Mouse (Mus musculus): ENCODE measurements at regions not wholly inside any gene's neighbourhood (a gene's known extent, or its start where the extent isn't known, plus 50 kb on each side); places are given as distances from the start of the nearest gene placed in this dataset.

DNA sequence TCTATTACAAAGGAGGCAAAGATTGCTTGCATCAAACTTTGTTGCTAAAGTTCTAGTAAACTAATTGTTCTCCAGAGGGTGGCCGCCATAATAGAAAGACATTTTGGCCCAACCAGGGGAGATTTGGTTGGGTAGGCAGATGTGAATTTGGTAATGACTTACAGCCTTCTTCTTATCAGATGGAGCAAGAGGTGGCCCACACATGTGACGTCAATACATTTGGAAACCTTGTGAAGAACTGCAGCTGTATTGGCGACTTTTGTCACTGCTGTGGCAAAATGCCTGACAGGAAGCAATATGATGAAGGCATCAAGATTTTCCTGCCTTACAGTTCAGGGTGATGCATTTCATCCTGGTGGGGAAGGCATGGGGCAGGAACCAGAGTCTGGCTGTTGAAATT is 116.5 kb upstream of the Tgfbr2 start:
- Histone ChIP-seq H3K4me3 (replicated peaks) (no peak overlapping the region), H3K4me1 (peaks cover 4% of the 10 kb centered on the region; the same call in 1 of the 2 replicates), H3K4me2 (no peak overlapping the region), H3K9ac (no peak overlapping the region), H3K36me3 (no peaks in the 10 kb centered on the region), H3K27me3 (no peaks in the 10 kb centered on the region), H3K27ac (no peak overlapping the region), H3K9me3 (replicated peaks) (no peaks in the 10 kb centered on the region)
- 76% methylated on average over 3 of the region's 3 CpGs for WGBS
- ATAC-seq (replicated peaks; ENCODE audit: low FRiP score), result no peak

DNA sequence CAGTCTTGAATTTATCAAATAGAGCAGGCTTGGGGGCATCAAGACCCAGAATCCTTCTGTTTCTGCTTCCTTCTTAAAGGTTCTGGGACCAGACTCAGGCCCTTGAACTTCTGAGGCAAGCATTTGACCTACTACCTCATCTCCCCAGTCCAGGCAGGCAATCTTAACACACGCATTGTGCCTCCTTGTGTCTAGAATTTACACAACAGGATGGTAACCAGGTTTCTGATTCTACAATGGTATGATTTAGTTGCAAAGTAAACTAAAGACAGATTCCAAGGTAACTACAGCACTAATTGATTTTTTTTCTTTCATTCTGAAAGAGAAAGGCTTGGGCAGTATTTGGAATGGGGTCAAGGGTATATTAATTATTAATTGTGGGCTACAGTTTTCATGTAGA is 115.7 kb upstream of the Tgfbr2 start:
- no peaks in the 10 kb centered on the region for H3K9me3 ChIP-seq (replicated peaks)
- no peak for ATAC-seq (replicated peaks; ENCODE audit: low FRiP score)
- H3K4me3 ChIP-seq (replicated peaks), result no peak overlapping the region
- H3K36me3 ChIP-seq, result no peaks in the 10 kb centered on the region
- no peak overlapping the region for H3K4me2 ChIP-seq
- H3K27me3 ChIP-seq, result no peaks in the 10 kb centered on the region
- H3K4me1 ChIP-seq, result peaks cover 4% of the 10 kb centered on the region; the same call in 1 of the 2 replicates
- 86% methylated on average over 1 of the region's 1 CpGs for WGBS
- no peak overlapping the region for H3K9ac ChIP-seq
- H3K27ac ChIP-seq, result no peak overlapping the region

DNA sequence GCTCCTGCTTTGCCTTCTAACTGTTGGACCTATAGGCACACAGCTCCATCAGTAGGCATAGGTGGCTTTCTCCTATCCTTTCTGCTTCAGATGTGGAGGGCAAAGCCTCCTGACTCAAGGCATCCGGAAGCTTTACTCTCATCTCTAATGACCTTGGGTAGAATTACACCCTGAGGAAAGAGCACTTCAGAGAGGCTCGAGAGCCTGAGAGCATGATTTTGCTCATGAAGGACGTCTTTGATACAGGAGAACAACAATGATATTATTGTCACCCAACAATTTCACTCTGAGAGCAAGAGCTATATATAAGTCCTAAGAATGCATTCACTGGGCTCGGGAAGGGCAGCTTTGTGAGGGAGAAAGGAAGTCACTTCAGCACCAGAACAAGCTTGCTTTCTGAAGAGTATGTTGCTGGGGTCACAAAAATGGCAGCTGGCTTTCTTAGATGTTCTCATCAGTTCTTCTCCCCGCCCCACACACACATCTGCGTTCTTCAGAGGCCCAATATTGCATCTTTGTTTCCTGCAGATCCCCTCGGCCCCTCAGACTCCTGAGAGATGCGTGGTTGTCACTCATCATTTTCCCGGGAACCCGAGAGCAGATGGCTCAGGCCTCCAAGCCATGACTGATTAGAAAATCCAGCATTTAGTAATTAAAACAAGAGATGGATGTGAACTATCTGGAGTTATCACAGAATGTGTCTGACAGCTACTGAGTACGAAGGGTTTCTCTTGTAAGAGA is 110.7 kb upstream of the Tgfbr2 start:
- no peak overlapping the region for H3K4me2 ChIP-seq
- no peaks in the 10 kb centered on the region for H3K36me3 ChIP-seq
- no peak for ATAC-seq (replicated peaks; ENCODE audit: low FRiP score)
- H3K4me1 ChIP-seq, result no peaks in the 10 kb centered on the region
- no peak overlapping the region for H3K4me3 ChIP-seq (replicated peaks)
- 69% methylated on average over 11 of the region's 11 CpGs for WGBS
- no peak overlapping the region for H3K27ac ChIP-seq
- no peak overlapping the region for H3K9ac ChIP-seq
- H3K27me3 ChIP-seq, result no peaks in the 10 kb centered on the region
- H3K9me3 ChIP-seq (replicated peaks), result no peaks in the 10 kb centered on the region

DNA sequence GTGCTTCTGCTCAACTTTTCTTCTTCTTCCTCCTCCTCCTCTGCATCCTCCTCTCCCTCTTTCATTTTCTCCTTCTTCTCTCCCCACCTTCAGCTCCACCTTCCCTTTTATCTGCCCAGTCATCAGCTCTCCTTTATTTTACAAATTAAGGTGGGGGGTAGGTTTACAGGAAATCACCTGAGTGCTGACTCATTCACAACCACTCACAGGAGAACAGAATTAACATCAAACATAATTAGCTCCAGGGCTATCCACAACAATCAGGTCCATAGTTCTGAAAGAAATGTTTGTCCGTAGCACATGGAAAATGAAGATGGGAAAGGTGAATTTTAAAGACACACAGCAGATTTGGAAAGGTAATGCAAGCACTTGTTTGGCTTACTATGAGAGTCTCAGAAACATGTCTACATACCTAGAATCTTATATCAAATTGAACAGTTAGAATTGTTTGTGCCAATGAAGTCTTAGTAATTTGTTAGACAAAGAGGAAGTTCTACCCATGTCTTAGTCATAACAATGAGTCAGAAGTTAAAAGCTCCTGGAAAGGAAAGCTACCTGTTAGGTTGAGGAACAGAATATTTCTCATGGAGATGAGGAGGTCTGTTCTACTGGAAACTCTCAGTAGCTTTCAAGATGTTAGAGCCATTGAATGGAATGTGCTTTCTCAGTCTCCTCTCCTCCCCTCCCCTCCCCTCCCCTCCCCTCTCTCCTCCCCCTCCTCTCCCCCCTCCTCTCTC is 108.8 kb upstream of the Tgfbr2 start:
- no peaks in the 10 kb centered on the region for H3K36me3 ChIP-seq
- H3K27ac ChIP-seq, result no peak overlapping the region
- H3K9me3 ChIP-seq (replicated peaks), result no peaks in the 10 kb centered on the region
- H3K9ac ChIP-seq, result no peak overlapping the region
- no peaks in the 10 kb centered on the region for H3K27me3 ChIP-seq
- ATAC-seq (replicated peaks; ENCODE audit: low FRiP score), result no peak
- no peak overlapping the region for H3K4me3 ChIP-seq (replicated peaks)
- H3K4me1 ChIP-seq, result no peaks in the 10 kb centered on the region
- H3K4me2 ChIP-seq, result no peak overlapping the region
- WGBS, result 89% methylated on average over 1 of the region's 1 CpGs

- Histone ChIP-seq H3K4me1 (no peaks in the 10 kb centered on the region), H3K36me3 (no peaks in the 10 kb centered on the region), H3K27me3 (no peaks in the 10 kb centered on the region), H3K9me3 (replicated peaks) (no peaks in the 10 kb centered on the region), H3K9ac (no peak overlapping the region), H3K4me3 (replicated peaks) (no peak overlapping the region), H3K27ac (no peak overlapping the region), H3K4me2 (no peak overlapping the region)
- ATAC-seq (replicated peaks; ENCODE audit: low FRiP score), result no peak
Measured at GRCm38 (mm10) chr9:116281654-116282053, 106.5 kb upstream of the Tgfbr2 start.

DNA sequence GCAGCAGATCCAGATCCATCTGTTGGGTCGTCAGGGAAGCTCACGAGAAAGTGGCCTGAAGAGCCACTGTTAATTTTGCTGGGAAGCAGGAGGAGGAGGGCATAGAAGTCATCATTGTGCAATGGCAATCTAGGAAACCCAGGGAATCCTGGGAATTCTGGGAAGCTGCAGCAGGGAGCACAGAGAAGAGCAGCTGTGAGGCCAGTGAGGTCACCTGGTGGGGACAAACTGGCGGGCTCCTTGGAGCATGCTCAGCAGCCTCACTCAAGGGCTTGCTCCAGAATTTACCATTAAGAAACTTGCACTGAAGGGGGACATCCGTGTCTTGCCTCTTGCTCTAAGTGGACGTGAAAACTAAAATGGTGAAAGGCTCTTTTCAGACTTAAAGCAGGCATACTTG is 105.0 kb upstream of the Tgfbr2 start:
- 89% methylated on average over 5 of the region's 5 CpGs for WGBS
- ATAC-seq (replicated peaks; ENCODE audit: low FRiP score), result no peak
- Histone ChIP-seq H3K27me3 (no peaks in the 10 kb centered on the region), H3K9ac (no peak overlapping the region), H3K4me3 (replicated peaks) (no peak overlapping the region), H3K36me3 (no peaks in the 10 kb centered on the region), H3K27ac (no peak overlapping the region), H3K4me1 (no peaks in the 10 kb centered on the region), H3K9me3 (replicated peaks) (no peaks in the 10 kb centered on the region), H3K4me2 (no peak overlapping the region)

GRCm38 (mm10) chr9:116278862-116279261 is 103.7 kb upstream of the Tgfbr2 start:
- H3K27me3 ChIP-seq, result no peaks in the 10 kb centered on the region
- no peak overlapping the region for H3K9ac ChIP-seq
- no peaks in the 10 kb centered on the region for H3K36me3 ChIP-seq
- H3K27ac ChIP-seq, result no peak overlapping the region
- 89% methylated on average over 8 of the region's 8 CpGs for WGBS
- no peak overlapping the region for H3K4me3 ChIP-seq (replicated peaks)
- no peak overlapping the region for H3K4me2 ChIP-seq
- ATAC-seq (replicated peaks; ENCODE audit: low FRiP score), result no peak
- no peaks in the 10 kb centered on the region for H3K4me1 ChIP-seq
- no peaks in the 10 kb centered on the region for H3K9me3 ChIP-seq (replicated peaks)

GRCm38 (mm10) chr9:116277736-116278135 is 102.6 kb upstream of the Tgfbr2 start:
- Histone ChIP-seq H3K4me1 (no peaks in the 10 kb centered on the region), H3K36me3 (no peaks in the 10 kb centered on the region), H3K9ac (no peak overlapping the region), H3K27ac (no peak overlapping the region), H3K9me3 (replicated peaks) (no peaks in the 10 kb centered on the region), H3K4me2 (no peak overlapping the region), H3K27me3 (no peaks in the 10 kb centered on the region), H3K4me3 (replicated peaks) (no peak overlapping the region)
- WGBS, result 68% methylated on average over 3 of the region's 3 CpGs
- no peak for ATAC-seq (replicated peaks; ENCODE audit: low FRiP score)

GRCm38 (mm10) chr9:116276141-116276540 is 101.0 kb upstream of the Tgfbr2 start:
- WGBS, result 78% methylated on average over 2 of the region's 2 CpGs
- Histone ChIP-seq H3K9me3 (replicated peaks) (no peaks in the 10 kb centered on the region), H3K27me3 (no peaks in the 10 kb centered on the region), H3K36me3 (no peaks in the 10 kb centered on the region), H3K4me1 (no peaks in the 10 kb centered on the region), H3K4me2 (no peak overlapping the region), H3K4me3 (replicated peaks) (no peak overlapping the region), H3K27ac (no peak overlapping the region), H3K9ac (no peak overlapping the region)
- no peak for ATAC-seq (replicated peaks; ENCODE audit: low FRiP score)

- Histone ChIP-seq H3K9ac (no peak overlapping the region), H3K27me3 (no peaks in the 10 kb centered on the region), H3K27ac (no peak overlapping the region), H3K36me3 (no peaks in the 10 kb centered on the region), H3K4me1 (0 out of 2 replicates have a peak, but pooled peaks cover 6% of the 10 kb centered on the region), H3K4me3 (replicated peaks) (no peak overlapping the region), H3K9me3 (replicated peaks) (no peaks in the 10 kb centered on the region), H3K4me2 (no peak overlapping the region)
- WGBS, result 83% methylated on average over 2 of the region's 2 CpGs
- no peak for ATAC-seq (replicated peaks; ENCODE audit: low FRiP score)
Measured at GRCm38 (mm10) chr9:116272446-116272845, 97.3 kb upstream of the Tgfbr2 start.

- H3K9ac ChIP-seq, result no peak overlapping the region
- H3K27ac ChIP-seq, result no peak overlapping the region
- ATAC-seq (replicated peaks; ENCODE audit: low FRiP score), result no peak
- H3K36me3 ChIP-seq, result no peaks in the 10 kb centered on the region
- H3K4me2 ChIP-seq, result no peak overlapping the region
- H3K4me1 ChIP-seq, result 0 out of 2 replicates have a peak, but pooled peaks cover 6% of the 10 kb centered on the region
- H3K4me3 ChIP-seq (replicated peaks), result no peak overlapping the region
- H3K9me3 ChIP-seq (replicated peaks), result no peaks in the 10 kb centered on the region
- no peaks in the 10 kb centered on the region for H3K27me3 ChIP-seq
- WGBS, result 61% methylated on average over 6 of the region's 6 CpGs
Measured at GRCm38 (mm10) chr9:116270417-116270828, 95.3 kb upstream of the Tgfbr2 start.

DNA sequence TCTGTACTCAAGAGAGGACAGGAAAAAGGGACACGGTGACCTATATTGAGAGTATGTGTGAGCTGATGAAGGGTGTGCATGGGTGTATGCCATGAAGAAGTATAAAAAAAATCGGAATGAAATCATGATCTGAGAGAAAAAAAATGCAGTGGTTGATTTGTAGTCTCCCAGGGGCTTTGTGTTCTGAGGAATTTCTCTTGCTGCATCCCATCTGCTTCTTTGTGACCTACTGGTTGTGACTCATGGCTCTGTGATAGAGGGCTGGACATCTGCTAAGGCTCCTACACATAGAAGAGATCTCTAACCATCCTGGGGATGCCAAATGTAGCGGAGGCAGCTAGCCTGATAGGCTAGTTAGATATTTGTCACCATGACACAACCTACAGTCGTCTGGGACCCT is 92.3 kb upstream of the Tgfbr2 start:
- Histone ChIP-seq H3K4me1 (0 out of 2 replicates have a peak, but pooled peaks cover 6% of the 10 kb centered on the region), H3K27me3 (no peaks in the 10 kb centered on the region), H3K9me3 (replicated peaks) (no peaks in the 10 kb centered on the region), H3K4me3 (replicated peaks) (no peak overlapping the region), H3K27ac (no peak overlapping the region), H3K9ac (no peak overlapping the region), H3K36me3 (no peaks in the 10 kb centered on the region), H3K4me2 (no peak overlapping the region)
- no peak for ATAC-seq (replicated peaks; ENCODE audit: low FRiP score)
- 77% methylated on average over 4 of the region's 4 CpGs for WGBS

Data from kidney, embryonic 15.5 days (tissue).